Mouse (Mus musculus): ENCODE data around the gene Gmeb1.

Gene Gmeb1

DNA sequence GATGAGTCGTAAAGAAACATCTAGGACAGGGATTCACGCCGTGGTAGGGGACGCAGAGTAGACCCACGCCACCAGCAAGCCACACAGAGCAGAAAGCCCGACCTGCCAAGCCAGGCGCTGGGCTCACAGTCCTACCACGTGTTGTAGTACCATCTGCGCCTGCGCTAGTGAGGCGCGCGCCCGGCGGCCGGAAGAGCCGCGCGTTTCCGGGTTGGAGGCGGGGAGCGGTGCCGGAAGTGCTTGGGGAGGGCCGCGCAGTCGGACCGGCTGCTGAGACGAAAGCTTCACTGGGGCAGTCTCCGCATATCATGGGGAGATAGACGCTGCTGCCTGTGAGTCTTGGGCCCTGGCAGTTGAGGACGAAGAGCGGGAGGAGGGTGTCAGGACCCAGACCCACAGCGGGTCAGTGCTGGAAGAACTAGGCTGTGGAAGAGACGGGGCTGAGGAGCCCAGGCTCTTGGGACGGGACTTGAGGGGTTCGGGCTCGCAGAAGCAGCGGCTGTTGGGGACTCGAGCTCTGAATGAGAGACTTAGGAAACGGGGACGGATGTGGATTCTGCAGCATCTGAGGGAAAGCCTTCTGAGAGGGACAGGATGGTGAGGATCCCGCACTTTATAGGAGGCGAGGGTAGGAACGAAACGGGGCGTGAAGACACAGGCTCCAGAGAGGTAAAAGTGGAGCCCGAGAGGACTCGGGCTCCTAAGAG lies 12.9 kb upstream of the Gmeb1 start, which contains the start of gene Taf12:
Gene Taf12, plus strand, starts transcription at position 220 of the 707 bp plus-strand sequence.
- peak; percentile 86 to 88 for DNase-seq (ENCODE audit: low spot score in 2 of 2)

DNA sequence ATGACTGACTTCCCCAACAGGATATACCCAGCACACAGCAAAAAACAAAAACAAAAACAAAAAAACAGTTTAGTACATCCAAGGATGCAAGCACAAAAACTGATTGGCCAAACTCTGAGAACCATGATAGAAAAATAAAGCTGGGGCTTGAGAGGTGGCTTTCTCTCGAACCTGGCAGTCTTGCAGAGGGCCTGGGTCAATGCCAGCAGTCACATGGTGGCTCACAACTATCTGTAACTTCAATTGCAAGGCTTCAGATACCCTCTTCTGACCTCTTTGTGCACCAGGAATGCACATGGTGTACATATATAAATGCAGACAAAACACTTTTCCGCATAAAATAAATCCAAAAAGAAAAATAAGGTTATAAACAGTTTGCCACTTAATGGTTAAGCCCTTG lies 11.8 kb upstream of the Gmeb1 start:
- no peak for DNase-seq (ENCODE audit: low spot score in 2 of 2)

DNA sequence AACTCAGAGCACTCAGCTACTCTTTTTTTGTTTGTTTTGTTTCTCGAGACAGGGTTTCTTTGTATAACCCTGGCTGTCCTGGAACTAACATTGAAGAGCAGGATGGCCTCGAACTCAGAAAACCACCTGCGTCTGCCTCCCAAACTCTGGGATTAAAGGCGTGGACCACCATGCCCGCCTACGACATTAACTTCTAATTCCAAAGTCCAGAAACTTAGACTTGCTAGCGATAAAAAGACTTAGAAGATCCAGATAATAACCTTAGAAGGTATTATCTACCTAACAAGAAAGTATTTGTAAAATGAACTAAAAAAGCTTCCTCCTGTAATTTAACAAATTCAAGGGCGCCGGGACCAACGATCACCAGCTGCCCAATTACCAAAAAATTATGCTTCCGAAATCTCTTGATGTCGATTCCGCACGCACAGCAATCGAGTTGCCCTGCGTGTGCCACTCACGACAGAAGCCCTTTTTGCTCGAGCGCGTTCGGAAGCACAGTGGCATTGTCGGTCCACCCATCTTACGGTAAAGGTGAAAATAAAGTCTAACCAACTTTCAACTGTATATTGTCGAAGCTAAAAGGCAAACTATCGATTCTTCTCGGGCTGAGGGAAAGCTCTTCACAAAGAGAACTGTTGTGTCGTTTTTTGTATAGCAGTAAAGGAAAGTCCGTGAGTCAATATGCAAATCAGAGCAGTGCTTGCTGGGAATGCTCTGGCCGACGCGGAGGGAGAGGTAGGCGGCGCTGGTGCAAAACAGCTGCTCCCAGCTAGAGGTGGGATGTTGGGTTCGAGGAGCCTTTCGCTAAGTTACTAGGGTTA lies 8.5 kb upstream of the Gmeb1 start:
- DNase-seq (ENCODE audit: low spot score in 2 of 2) = peak; percentile 65 to 80

DNA sequence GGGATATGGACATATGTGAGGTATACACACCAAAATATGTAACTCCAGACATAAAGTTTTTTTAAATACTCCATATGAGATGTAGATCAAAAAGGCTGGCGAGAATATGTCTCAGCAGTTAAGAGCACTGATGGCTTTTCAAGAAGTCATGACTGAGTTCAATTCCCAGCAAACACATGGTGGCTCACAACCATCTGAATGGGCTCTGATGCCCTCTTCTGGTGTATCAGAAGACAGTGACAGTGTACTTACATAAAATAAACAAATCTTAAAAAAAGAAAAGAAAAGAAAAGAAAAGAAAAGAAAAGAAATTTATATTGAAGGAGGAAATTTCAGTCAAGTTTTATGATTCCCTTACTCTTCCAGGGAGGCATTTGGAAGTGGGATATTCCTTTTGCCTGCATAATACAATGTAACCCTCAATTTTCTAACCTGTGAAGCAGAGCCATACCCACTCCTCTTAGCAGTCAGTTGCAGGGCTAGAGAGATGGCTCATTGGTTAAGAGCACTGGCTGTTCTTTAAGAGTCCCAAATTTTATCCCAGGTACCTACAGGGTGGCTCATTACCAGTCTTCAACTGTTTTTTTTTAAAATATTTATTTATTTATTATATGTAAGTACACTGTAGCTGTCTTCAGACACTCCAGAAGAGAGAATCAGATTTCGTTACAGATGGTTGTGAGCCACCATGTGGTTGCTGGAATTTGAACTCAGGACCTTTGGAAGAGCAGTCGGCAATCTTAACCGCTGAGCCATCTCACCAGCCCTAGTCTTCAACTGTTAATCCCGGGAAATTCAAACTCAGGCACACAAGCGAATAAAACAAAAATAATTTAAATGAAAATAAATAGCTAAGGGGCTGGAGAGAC lies 7.7 kb upstream of the Gmeb1 start:
- no peak for DNase-seq (ENCODE audit: low spot score in 2 of 2)

DNA sequence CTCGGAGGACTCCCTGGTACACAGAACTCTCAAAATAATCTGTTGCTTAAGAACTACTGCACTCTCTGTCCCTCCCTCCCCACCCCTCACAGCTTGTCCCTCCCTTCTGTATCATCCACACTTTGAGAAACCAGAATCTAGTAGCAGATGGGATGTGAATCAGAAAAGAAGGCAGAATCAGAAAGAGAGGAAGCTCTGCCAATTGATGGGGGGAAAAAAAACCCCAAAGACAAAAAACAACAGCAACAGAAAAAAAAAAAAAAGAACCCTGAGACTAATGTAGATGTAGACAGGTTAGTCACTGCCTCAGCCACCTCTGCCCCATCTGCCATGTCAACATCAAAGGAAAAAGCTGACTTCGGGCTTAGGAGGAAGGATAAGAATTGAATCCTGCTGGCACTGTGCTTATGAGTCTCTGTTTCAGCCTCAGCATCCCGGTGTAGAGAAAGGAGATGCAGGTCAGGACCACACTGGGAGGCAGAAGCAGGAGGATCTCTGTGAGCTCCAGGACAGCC lies 5.5 kb upstream of the Gmeb1 start:
- no peak for DNase-seq (ENCODE audit: low spot score in 2 of 2)

DNA sequence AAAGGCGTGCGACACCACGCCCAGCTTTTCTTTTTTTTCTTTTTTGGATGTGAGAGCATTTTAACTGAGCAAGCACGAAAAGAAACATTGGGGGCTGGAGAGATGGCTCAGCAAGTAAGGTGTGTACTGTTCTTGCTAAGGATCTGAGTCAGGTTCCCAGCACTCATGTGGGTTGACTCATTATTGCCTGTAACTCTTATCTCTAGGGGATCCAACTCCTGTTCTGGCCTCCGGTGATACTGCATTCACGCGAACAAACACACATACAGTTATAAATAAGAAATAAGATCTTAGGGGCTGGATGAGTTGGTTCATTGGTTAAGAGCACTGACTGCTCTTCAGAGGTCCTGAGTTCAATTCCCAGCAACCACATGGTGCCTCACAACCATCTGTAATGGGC lies 1.9 kb upstream of the Gmeb1 start:
- DNase-seq (ENCODE audit: low spot score in 2 of 2) = no peak

DNA sequence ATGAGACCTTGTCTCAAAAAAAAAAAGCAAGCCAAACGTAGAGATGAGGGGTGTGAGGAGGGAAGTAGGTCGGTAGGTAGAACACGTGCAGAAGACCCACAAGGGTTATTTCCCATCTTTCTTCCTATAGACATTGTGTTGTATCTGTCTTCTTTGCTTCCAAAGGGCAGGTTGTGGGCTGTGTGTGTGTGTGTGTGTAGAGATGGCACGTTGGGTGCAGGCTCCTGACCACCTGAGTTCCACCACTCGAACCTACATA lies 885 bp upstream of the Gmeb1 start:
- no peak for DNase-seq (ENCODE audit: low spot score in 2 of 2)

DNA sequence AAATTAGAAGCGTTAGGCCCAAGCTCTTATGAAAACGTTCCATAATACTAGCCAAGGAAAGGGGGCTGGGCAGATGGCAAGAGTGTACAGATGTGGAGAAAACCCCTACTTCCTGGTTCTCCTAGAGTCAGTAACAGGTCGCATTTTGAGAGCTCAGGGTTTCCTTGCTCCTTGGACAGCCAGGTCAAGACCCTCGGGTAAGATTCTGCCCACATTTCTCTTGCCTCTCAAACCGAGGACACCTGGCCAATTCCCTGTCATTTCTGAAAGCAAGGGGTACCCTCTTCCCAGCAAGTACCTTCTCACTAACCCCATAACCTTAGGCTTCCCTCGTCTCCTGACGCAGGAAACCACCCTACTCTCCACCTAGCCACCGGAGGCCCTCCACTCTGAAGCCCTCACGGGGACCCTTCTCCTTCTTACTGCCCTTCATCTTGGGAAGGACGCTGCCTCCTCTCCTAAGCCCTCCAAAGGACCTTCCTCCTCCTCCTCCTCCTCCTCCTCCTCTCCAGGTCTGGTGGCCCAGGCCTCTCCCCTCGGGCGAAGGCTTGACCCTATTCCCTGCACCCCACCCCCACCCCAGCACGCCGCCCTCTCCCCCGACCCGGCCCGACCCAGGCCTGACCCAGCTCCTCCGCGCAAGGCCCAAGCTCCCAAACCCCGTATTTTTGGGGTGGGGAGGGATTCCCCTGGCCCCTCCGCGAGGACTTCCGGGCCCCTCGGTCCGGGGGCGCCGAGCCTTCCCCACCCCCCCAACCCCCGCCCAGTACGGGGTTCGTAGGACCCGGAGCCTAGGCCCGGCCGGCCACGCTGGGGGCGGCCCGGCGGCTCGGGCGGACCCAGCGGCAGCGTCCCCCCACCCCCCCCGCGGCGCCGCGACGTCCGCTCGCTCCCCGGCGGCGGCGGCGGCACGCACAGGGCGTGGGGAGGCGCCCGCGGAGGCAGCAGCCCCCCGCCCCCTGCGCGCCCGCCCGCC lies 710 bp downstream of the Gmeb1 start:
- DNase-seq (ENCODE audit: low spot score in 2 of 2) = peak in 1 of 2 experiments; percentile 25

DNA sequence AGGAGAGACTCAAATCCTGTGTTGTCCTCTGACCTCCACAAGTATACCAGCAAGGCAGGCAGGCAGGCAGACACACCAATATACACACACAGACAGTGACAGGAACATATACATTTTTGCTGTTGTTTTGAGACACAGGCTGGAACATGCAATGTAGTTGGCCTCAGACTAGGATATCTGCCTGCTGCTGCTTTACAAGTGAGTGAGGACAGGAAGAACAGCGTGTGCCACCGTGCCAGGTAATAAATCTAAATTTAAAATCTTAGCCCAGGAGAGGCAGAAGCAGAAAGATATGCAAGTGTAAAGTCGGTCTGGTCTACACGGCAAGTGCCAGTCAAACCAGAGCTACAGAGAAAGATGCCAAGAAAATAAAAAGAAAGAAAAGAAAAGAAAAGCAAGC lies 2.2 kb downstream of the Gmeb1 start:
- DNase-seq (ENCODE audit: low spot score in 2 of 2) = no peak

DNA sequence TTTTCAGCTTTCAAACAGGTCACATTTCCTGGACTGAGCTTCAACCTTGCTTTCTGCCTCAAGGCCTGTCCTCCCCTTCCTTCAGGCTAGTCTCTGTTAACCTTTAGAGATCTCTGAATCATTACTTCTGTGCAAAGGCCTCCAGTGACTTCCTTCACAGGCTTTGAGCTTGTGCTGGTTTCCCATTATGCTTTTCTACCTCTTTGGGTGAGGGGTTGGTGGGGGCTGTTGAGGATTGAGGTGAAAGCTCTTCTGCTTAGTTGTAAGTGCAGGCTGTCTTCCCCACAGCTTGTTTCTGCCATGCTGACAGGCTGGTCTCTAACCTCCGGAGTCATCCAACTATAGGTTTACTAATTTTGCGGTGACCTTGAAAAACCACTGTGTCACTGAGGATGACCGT lies 5.0 kb downstream of the Gmeb1 start:
- DNase-seq (ENCODE audit: low spot score in 2 of 2) = no peak

DNA sequence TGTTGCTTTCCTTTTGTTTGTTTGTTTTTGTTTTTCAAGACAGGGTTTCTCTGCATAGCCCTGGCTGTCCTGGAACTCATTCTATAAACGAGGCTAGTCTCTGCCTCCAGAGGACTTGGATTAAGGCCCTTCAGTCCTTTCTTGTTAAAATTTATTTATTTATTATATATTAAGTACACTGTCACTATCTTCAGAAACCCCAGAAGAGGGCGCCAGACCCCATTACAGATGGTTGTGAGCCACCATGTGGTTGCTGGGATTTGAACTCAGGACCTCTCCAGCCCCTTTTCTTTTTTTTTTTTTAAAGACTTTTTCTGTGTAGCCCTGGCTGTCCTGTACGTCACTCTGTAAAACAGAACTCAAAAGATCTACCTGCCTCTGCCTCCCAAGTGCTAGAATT lies 6.4 kb downstream of the Gmeb1 start:
- DNase-seq (ENCODE audit: low spot score in 2 of 2) = no peak

DNA sequence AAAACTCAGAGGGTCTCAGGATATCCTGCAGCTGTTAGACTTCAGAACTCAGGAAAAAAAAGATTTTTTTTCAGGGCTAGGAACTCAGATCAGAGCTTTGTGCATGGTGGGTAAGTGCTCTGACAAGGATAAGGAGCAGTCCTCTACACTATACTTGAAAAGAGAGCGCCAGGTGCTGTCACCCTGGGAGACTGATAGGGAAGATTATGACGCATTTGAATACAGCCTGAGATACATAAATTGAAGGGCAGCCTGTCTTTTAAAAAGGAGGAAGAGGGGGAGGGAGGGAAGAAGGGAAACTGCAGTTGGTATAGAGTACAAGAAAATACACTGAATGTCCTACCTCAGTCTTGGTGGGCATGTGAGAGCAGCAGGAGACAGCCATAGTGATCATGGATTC lies 7.8 kb downstream of the Gmeb1 start:
- no peak for DNase-seq (ENCODE audit: low spot score in 2 of 2)

DNA sequence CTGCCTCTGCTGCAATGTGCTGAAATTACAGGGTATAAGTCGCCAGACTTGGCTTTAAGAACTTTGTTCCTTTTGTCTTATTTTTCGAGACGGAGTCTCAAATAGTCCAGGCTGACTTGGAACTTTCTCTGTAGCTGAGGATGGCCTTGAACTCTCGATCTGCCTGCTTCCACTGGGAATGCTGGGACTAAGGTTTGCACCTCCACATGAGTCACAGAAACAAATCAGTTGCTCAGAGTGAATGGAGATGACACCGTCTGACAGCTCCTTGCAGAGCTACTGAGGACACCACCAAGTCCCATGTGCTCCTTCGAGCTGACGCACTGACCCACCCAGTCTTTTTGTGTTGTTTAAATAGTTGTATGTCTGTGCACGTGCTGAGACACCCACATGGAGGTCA lies 8.3 kb downstream of the Gmeb1 start:
- no peak for DNase-seq (ENCODE audit: low spot score in 2 of 2)

DNA sequence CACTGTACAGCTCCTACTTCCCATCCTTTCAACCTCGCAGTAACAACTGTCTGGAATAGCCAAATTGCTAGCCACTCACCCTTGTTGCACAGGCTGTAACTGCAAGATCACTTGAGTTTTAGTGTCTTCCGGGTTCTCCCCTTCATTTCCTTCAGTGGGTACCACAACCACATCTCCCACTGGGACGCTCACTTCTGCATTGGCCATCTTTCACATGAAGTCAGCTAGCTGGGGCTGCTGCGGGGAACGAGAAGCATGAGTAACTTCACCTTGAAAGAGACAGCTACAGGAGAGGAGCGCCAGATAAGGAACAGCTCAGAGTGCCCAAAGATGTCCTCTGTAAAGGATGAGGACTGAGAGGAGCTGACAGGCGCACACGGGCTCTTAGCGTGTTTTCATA lies 9.8 kb downstream of the Gmeb1 start:
- DNase-seq (ENCODE audit: low spot score in 2 of 2) = peak in 1 of 2 experiments; percentile 15

DNA sequence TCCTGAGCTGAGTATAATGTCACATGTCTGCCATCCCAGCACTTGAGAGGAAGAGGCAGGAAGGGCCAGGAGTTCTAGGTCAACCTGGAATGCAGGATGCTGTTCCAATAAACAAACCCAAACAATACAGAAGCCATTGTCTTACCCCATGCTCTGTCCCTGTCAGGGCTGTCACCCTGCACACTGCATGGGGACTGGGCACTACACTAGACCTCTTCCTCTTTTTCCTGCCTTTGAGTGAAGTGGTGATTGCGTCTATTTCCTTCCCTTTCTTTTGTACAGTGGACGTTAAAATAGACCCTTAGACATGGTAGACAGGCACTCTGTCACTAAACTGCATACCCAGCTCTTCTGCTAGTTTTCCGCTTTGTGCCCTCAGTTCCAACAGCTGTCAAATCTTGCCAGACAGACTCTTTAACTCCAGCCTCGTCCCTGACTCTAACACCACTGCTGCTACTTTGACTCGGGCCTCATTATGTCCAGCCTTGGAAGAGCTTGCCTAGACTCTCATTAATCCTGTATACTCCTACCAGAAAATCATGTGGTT lies 13.9 kb downstream of the Gmeb1 start:
- no peak for DNase-seq (ENCODE audit: low spot score in 2 of 2)

DNA sequence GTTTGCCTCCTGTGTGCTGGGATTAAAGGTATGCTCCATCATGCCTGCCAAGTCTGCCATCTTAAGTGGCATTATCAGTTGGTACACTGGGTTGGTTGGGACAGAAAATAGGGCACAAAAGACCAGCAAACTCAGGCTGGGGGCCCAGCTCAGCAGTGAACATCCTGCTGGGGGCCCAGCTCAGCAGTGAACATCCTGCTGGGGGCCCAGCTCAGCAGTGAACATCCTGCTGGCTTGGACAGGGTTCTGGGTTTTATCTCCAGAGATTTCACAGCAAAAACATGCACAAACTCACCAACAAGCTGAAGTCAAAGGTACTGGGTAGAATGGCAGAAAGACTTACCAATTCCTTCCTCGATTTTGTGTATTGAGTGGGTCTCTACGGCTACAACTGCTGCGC lies 15.8 kb downstream of the Gmeb1 start:
- no peak for DNase-seq (ENCODE audit: low spot score in 2 of 2)

DNA sequence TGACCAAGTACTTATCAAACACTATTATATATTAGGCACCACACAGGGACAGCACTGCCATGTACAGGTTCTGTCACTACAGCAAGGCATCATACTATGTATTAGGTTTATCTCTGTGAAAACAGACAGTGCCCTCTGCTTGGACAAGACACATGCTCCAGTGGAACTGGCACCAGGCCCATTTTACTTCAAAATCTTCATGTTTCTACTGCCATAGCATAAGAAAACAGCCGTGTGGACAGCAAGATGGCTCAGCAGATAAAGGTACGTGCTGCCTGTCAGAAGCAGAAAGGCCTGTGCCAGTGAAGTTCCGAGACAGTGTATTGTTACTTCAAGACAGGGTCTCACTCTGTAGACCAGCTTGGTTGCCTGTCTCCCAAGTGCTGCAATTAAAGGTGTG lies 20.2 kb downstream of the Gmeb1 start:
- peak in 1 of 2 experiments; percentile 27 for DNase-seq (ENCODE audit: low spot score in 2 of 2)

DNA sequence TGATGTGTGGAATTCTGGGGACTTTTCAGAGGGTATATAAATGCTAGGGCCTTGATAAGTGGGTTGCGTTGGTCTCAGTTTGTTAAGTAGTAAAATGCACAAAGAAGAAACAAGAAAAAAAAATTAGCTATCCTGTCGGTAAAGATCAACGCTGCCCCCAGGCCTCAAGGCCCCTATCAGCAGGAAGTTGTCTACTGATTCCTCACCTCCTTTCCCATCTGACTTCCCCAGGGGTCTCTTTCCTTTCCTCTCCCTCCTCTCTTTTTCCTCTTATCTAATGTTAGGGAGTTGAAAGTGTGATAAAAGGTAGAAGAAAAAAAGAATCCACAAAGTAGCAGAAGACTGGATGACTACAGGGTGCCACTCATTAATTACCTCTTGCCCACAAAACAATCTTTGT lies 21.0 kb downstream of the Gmeb1 start:
- DNase-seq (ENCODE audit: low spot score in 2 of 2) = no peak

DNA sequence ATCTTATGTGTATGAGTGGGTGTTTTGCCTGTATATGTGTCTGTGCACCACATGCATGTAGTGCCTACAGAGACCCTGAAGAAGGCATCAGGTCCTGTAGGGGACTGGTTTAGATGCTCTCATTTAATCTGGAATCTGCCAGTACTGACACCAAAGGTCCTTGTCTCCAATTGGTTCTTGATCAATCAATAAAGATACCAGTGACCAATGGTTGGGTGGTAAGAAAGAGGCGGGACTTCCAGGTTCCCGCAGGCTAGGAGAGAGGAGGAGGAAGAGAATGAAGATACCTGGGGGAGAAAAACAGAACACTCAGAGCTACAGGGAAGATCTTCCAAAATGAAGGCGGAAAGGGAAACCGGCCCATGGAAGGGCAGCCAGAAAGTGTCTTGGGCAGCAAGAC lies 23.0 kb downstream of the Gmeb1 start:
- DNase-seq (ENCODE audit: low spot score in 2 of 2) = no peak

DNA sequence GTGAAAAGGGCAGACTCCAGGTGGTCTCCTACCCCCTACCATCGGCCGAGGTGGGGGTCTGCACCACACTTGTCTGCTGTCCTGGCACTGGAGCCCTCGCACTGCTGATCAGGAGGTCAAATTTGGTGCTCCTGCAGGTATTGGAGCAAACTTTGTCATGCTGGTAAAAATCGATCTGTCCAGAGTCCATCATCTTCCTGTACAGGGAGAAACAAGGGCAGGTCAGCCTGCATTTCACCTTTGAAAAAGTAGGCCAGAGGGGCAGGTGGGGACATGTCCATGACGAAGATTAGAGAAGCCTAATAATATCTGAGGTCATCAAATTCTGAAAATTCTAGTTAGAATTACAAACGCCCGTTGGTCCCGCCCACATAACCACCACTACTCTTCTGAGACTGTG lies 26.7 kb downstream of the Gmeb1 start:
- DNase-seq (ENCODE audit: low spot score in 2 of 2) = no peak

DNA sequence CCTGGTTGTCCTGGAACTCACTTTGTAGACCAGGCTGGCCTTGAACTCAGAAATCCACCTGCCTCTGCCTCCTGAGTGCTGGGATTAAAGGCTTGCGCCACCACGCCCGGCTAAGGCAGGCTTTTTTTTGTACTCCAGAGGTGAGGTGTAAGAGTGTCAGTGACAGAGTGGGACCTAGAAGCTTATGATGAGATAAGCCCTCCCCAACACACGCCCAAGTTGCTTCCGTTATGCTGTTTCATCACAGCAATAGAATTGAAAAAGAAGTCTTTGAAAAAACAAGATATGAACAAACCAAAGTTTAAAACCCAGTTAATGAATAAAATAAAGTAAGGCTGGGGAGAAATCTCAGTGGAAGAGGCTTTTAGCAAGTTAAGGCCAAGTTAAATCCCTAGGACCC lies 31.0 kb downstream of the Gmeb1 start:
- DNase-seq (ENCODE audit: low spot score in 2 of 2) = no peak

Data from spleen, postnatal 14 days (tissue).